Mouse (Mus musculus): ENCODE measurements around the gene Abcc9. TPM values are rescaled to one million over a fixed set of nuclear protein-coding genes. Genes with fewer than 3 reads are reported as not detected.

Abcc9 gene
- polyA plus RNA-seq, 1 experiment from 2014 or later = 4.4 TPM

- H3K9ac ChIP-seq (replicated peaks; ENCODE audit: low read length) = peak overlapping the region; percentile 40; the same call in 1 of the 2 replicates
- peaks cover 45% of the 10 kb centered on the region for H3K27me3 ChIP-seq (ENCODE audit: control insufficient read depth, insufficient read depth, low read length)
- H3K4me1 ChIP-seq (ENCODE audit: control insufficient read depth, insufficient read depth, low read length) = peaks cover 13% of the 10 kb centered on the region
- H3K27ac ChIP-seq (replicated peaks; ENCODE audit: low read depth, low read length) = no peak overlapping the region
- no peaks in the 10 kb centered on the region for H3K36me3 ChIP-seq (ENCODE audit: control insufficient read depth, insufficient read depth, low read length)
- 3% methylated on average over 21 of the region's 21 CpGs for WGBS
- H3K4me3 ChIP-seq (replicated peaks; ENCODE audit: low read depth, low read length) = peak overlapping the region; percentile 46
- H3K9me3 ChIP-seq (ENCODE audit: control insufficient read depth, low read length) = no peaks in the 10 kb centered on the region
- DNase-seq (peak; percentile 33), ATAC-seq (ENCODE audit: low FRiP score, low TSS enrichment) (0 out of 2 replicates have a peak, but pooled peaks have one; percentile 1)
- H3K4me2 ChIP-seq (ENCODE audit: low read length) = peak overlapping the region; percentile 96
Observed at GRCm38 (mm10) chr6:142571629-142572360, 130.3 kb downstream of the Abcc9 start.

- H3K9ac ChIP-seq (replicated peaks; ENCODE audit: low read length) = peak within 1 kb of the TSS; percentile 40; the same call in 1 of the 2 replicates
- under 1% methylated on average over 34 of the region's 34 CpGs for WGBS
- H3K36me3 ChIP-seq (ENCODE audit: control insufficient read depth, insufficient read depth, low read length) = no peaks in the 10 kb centered on the region
- DNase-seq (peak; percentile 78), ATAC-seq (ENCODE audit: low FRiP score, low TSS enrichment) (peak; percentile 77)
- no peak within 1 kb of the TSS for H3K27ac ChIP-seq (replicated peaks; ENCODE audit: low read depth, low read length)
- H3K27me3 ChIP-seq (ENCODE audit: control insufficient read depth, insufficient read depth, low read length) = peaks cover 49% of the 10 kb centered on the region
- peak within 1 kb of the TSS; percentile 96 for H3K4me2 ChIP-seq (ENCODE audit: low read length)
- peaks cover 13% of the 10 kb centered on the region for H3K4me1 ChIP-seq (ENCODE audit: control insufficient read depth, insufficient read depth, low read length)
- H3K4me3 ChIP-seq (replicated peaks; ENCODE audit: low read depth, low read length) = peak within 1 kb of the TSS; percentile 46
- H3K9me3 ChIP-seq (ENCODE audit: control insufficient read depth, low read length) = no peaks in the 10 kb centered on the region
Observed at GRCm38 (mm10) chr6:142571055-142571618, 131.0 kb downstream of the Abcc9 start, which contains the start of gene Kcnj8. Gene Kcnj8 (minus strand): TSS chr6:142571614.

DNA sequence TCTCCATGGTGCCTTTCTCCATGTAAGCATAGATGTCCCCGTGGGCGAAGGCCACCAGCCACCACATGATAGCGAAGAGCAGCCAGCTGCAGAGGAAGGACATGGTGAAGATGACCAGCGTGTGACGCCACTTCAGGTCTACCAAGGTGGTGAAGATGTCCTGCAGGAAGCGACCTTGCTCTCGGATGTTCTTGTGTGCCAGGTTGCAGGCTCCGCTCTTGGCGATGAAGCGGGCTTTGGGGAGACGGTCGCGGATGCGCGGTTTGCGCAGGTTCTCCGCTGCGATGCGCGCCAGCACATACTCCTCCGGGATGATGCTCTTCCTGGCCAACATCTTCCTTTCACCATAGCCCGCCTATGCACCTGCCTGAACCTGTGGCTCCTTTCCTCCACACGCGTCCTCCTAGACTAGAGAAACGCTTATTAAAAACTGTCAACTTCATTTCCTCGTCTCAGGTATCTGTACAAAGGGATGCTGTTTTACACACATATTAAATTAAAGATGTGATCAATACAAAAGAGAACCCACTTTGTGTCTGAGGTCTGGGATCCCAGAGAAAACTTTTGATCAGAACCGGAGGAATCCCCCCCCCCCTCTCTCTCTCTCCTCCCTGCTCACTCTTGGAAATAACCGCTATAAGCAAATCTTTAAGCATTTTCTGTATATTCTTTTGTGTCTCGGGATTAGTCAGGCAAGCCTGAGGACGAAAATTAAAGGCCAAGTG, 131.9 kb downstream of the Abcc9 start:
- Histone ChIP-seq H3K27me3 (ENCODE audit: control insufficient read depth, insufficient read depth, low read length) (peaks cover 49% of the 10 kb centered on the region), H3K4me3 (replicated peaks; ENCODE audit: low read depth, low read length) (peak overlapping the region; percentile 46), H3K27ac (replicated peaks; ENCODE audit: low read depth, low read length) (no peak overlapping the region), H3K36me3 (ENCODE audit: control insufficient read depth, insufficient read depth, low read length) (no peaks in the 10 kb centered on the region), H3K9me3 (ENCODE audit: control insufficient read depth, low read length) (no peaks in the 10 kb centered on the region), H3K4me1 (ENCODE audit: control insufficient read depth, insufficient read depth, low read length) (peaks cover 13% of the 10 kb centered on the region), H3K9ac (replicated peaks; ENCODE audit: low read length) (no peak overlapping the region), H3K4me2 (ENCODE audit: low read length) (peak overlapping the region; percentile 96)
- DNase-seq (peak; percentile 58), ATAC-seq (ENCODE audit: low FRiP score, low TSS enrichment) (no peak)
- 8% methylated on average over 30 of the region's 30 CpGs for WGBS

- H3K27me3 ChIP-seq (ENCODE audit: control insufficient read depth, insufficient read depth, low read length) = peaks cover 49% of the 10 kb centered on the region
- no peak for ATAC-seq (ENCODE audit: low FRiP score, low TSS enrichment)
Observed at GRCm38 (mm10) chr6:142568713-142569357, 133.3 kb downstream of the Abcc9 start.

DNA sequence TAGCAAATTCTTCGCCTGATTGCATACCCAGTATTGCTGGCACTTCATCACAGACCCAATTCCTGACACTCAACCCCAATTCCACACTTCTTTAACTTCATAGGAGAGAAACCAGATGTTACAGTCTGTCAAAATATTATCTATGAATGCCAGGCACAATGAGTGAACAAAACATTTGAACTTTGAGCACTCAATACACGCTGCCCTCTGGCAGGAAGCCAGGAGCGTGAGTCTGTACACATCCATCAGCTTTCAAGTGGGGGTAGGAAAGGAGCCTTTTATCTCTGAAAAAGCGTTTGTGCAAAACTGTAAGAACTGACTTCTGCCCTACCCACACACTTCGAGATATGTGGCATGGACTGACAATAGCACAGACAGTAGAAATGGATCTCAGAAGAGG, 134.7 kb downstream of the Abcc9 start:
- DNase-seq (peak; percentile 53), ATAC-seq (ENCODE audit: low FRiP score, low TSS enrichment) (no peak)
- H3K36me3 ChIP-seq (ENCODE audit: control insufficient read depth, insufficient read depth, low read length) = no peaks in the 10 kb centered on the region
- no peak overlapping the region for H3K27ac ChIP-seq (replicated peaks; ENCODE audit: low read depth, low read length)
- no peak overlapping the region for H3K4me2 ChIP-seq (ENCODE audit: low read length)
- H3K27me3 ChIP-seq (ENCODE audit: control insufficient read depth, insufficient read depth, low read length) = peaks cover 43% of the 10 kb centered on the region
- peaks cover 13% of the 10 kb centered on the region for H3K4me1 ChIP-seq (ENCODE audit: control insufficient read depth, insufficient read depth, low read length)
- 40% methylated on average over 5 of the region's 5 CpGs for WGBS
- H3K9me3 ChIP-seq (ENCODE audit: control insufficient read depth, low read length) = no peaks in the 10 kb centered on the region
- no peak overlapping the region for H3K4me3 ChIP-seq (replicated peaks; ENCODE audit: low read depth, low read length)
- H3K9ac ChIP-seq (replicated peaks; ENCODE audit: low read length) = no peak overlapping the region

More at GRCm38 (mm10) chr6:142568713-142569357, 133.3 kb downstream of the Abcc9 start:
- Histone ChIP-seq H3K4me3 (replicated peaks; ENCODE audit: low read depth, low read length) (no peak overlapping the region), H3K4me1 (ENCODE audit: control insufficient read depth, insufficient read depth, low read length) (peaks cover 13% of the 10 kb centered on the region), H3K27ac (replicated peaks; ENCODE audit: low read depth, low read length) (no peak overlapping the region), H3K4me2 (ENCODE audit: low read length) (no peak overlapping the region), H3K9me3 (ENCODE audit: control insufficient read depth, low read length) (no peaks in the 10 kb centered on the region), H3K9ac (replicated peaks; ENCODE audit: low read length) (no peak overlapping the region), H3K36me3 (ENCODE audit: control insufficient read depth, insufficient read depth, low read length) (no peaks in the 10 kb centered on the region)
- no peak for DNase-seq
- WGBS = 32% methylated on average over 7 of the region's 7 CpGs

DNA sequence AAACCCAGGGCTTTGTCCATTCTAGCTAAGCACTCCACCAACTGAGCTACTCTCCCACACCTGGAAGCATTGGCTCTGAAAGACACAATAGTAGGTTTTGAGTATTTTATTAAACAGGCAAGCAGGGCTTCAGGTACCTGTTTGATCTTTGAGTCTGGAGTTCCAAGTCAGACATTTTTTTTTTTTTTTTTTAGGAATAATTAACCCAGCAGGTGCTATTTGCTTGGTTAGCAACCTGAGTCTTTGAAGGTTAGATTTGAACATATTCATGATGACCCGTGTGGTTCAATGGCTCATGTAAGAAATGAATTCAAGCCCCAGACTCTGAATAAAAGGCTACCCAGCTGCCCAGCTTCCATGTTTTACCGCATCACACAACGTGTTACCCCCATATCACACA, 137.4 kb downstream of the Abcc9 start:
- Histone ChIP-seq H3K27ac (replicated peaks; ENCODE audit: low read depth, low read length) (no peak overlapping the region), H3K36me3 (ENCODE audit: control insufficient read depth, insufficient read depth, low read length) (no peaks in the 10 kb centered on the region), H3K9me3 (ENCODE audit: control insufficient read depth, low read length) (no peaks in the 10 kb centered on the region), H3K9ac (replicated peaks; ENCODE audit: low read length) (no peak overlapping the region), H3K27me3 (ENCODE audit: control insufficient read depth, insufficient read depth, low read length) (peaks cover 18% of the 10 kb centered on the region), H3K4me3 (replicated peaks; ENCODE audit: low read depth, low read length) (no peak overlapping the region), H3K4me1 (ENCODE audit: control insufficient read depth, insufficient read depth, low read length) (no peaks in the 10 kb centered on the region), H3K4me2 (ENCODE audit: low read length) (no peak overlapping the region)
- DNase-seq = no peak
- ATAC-seq (ENCODE audit: low FRiP score, low TSS enrichment) = no peak
- 98% methylated on average over 3 of the region's 3 CpGs for WGBS

DNA sequence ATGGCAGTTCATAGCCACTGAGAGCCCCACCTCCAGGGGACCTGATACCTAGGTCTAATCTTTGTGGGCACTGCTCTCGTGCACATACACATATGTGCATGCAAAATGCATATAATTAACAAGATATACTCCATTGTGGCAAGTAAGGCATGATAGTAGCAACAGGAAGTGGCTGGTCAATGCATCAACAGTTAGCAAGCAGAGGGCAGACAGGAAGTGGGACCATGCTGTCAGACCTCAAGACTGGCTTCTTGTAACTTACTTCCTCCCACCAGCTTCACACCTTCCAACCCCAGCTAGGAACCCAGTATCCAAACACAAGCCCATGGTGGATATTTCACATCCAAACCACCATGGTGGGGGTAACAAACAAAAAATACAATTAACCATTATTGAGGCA, 141.0 kb downstream of the Abcc9 start:
- Histone ChIP-seq H3K4me1 (ENCODE audit: control insufficient read depth, insufficient read depth, low read length) (no peaks in the 10 kb centered on the region), H3K9me3 (ENCODE audit: control insufficient read depth, low read length) (no peaks in the 10 kb centered on the region), H3K27ac (replicated peaks; ENCODE audit: low read depth, low read length) (no peak overlapping the region), H3K9ac (replicated peaks; ENCODE audit: low read length) (no peak overlapping the region), H3K27me3 (ENCODE audit: control insufficient read depth, insufficient read depth, low read length) (0 out of 2 replicates have a peak, but pooled peaks cover under 1% of the 10 kb centered on the region), H3K36me3 (ENCODE audit: control insufficient read depth, insufficient read depth, low read length) (no peaks in the 10 kb centered on the region), H3K4me3 (replicated peaks; ENCODE audit: low read depth, low read length) (no peak overlapping the region), H3K4me2 (ENCODE audit: low read length) (no peak overlapping the region)
- 65% methylated on average over 1 of the region's 1 CpGs for WGBS
- DNase-seq (no peak), ATAC-seq (ENCODE audit: low FRiP score, low TSS enrichment) (no peak)

All from midbrain, embryonic 14.5 days (tissue).